Mouse (Mus musculus) erythroblast, embryonic 14.5 days (primary cell): ENCODE measurements around the gene Pom121l2.

ENCODE experiments used
- GATA1 ChIP-seq: IDR thresholded peaks from 2 replicates; pipeline ENCODE4 v1.6.1; 2012; ENCODE audit warnings: low read length, inconsistent platforms, mixed read lengths
- TAL1 ChIP-seq: IDR thresholded peaks from 3 replicates; pipeline ENCODE4 v1.6.1; 2012; ENCODE audit warnings: low read length, inconsistent platforms, mixed read lengths

GRCm38 (mm10) chr13:21996840-21997185 is 15.8 kb downstream of the Pom121l2 start:
- TF ChIP-seq TAL1 = no peak
- no peak for TF ChIP-seq GATA1
